Mouse (Mus musculus): ENCODE measurements around the gene Rab3il1. TPM values are rescaled to one million over a fixed set of nuclear protein-coding genes. Genes with fewer than 3 reads are reported as not detected.

Gene Rab3il1
- polyA plus RNA-seq, 1 experiment from 2014 or later, result 24.5 TPM

- Histone ChIP-seq H3K36me3 (replicated peaks) (peaks cover 24% of the 10 kb centered on the region), H3K4me1 (peaks cover 4% of the 10 kb centered on the region; the same call in 1 of the 2 replicates), H3K27ac (no peak overlapping the region), H3K4me3 (no peak overlapping the region), H3K9ac (no peak overlapping the region), H3K27me3 (replicated peaks) (no peaks in the 10 kb centered on the region), H3K4me2 (no peak overlapping the region), H3K9me3 (no peaks in the 10 kb centered on the region)
- WGBS, result 91% methylated on average over 8 of the region's 8 CpGs
- ATAC-seq (replicated peaks), result no peak
Measured at GRCm38 (mm10) chr19:10062292-10062691, 60.8 kb downstream of the Rab3il1 start.

- no peaks in the 10 kb centered on the region for H3K27me3 ChIP-seq (replicated peaks)
- no peak for ATAC-seq (replicated peaks)
- no peak overlapping the region for H3K4me2 ChIP-seq
- no peak overlapping the region for H3K9ac ChIP-seq
- WGBS, result 96% methylated on average over 5 of the region's 5 CpGs
- peaks cover 4% of the 10 kb centered on the region; the same call in 1 of the 2 replicates for H3K4me1 ChIP-seq
- H3K27ac ChIP-seq, result no peak overlapping the region
- no peaks in the 10 kb centered on the region for H3K9me3 ChIP-seq
- H3K36me3 ChIP-seq (replicated peaks), result peaks cover 25% of the 10 kb centered on the region
- H3K4me3 ChIP-seq, result no peak overlapping the region
Measured at GRCm38 (mm10) chr19:10062862-10063261, 61.4 kb downstream of the Rab3il1 start.

DNA sequence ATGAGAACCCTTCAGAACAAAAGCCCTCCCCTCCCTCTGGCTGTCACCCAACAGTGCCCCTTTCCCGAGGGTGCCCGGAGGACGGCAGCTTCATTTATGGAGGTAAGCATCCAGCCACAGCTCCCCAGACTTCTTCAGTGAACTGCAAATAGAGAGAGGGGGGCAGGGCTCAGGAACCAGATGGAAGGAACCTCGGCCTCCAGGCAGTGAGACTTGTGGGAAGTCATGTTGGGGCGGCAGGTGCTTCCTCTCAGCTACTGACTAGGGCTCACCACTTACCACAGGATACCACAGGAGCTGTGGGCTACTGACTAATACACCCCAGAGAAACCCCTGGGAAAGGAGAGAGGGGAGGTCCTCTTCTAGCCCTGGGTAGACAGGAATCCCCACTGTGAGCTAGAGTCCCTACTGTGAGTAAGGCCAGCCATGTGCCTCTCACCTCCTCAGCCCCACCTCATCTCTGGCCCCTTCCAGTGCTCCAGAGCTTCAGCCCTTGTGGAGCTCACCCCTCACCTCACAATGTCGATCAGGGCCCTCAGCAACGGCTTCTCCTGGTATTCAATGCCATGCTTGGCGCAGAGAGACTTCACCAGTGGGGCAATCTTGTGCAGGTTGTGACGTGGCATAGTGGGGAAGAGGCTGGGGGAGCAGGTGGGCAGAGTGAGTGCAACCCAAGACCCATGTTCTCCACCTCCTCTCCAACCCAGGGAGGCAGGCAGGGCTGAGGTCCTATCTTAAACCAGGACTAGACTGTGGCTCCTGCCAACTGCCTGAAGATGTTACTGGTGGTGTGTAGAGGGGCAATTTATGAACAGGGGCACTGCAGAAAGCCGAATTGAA lies 62.9 kb downstream of the Rab3il1 start:
- H3K36me3 ChIP-seq (replicated peaks), result peaks cover 30% of the 10 kb centered on the region

GRCm38 (mm10) chr19:10065465-10066188 lies 64.2 kb downstream of the Rab3il1 start:
- H3K27ac ChIP-seq, result no peak overlapping the region
- H3K4me2 ChIP-seq, result no peak overlapping the region
- no peak overlapping the region for H3K9ac ChIP-seq
- no peaks in the 10 kb centered on the region for H3K27me3 ChIP-seq (replicated peaks)
- ATAC-seq (replicated peaks), result no peak
- H3K4me3 ChIP-seq, result no peak overlapping the region
- peaks cover 41% of the 10 kb centered on the region for H3K36me3 ChIP-seq (replicated peaks)
- H3K9me3 ChIP-seq, result no peaks in the 10 kb centered on the region
- H3K4me1 ChIP-seq, result peaks cover 3% of the 10 kb centered on the region; the same call in 1 of the 2 replicates
- WGBS, result 94% methylated on average over 5 of the region's 5 CpGs

More for the DNA sequence above, 62.9 kb downstream of the Rab3il1 start:
- Histone ChIP-seq H3K9ac (no peak overlapping the region), H3K9me3 (no peaks in the 10 kb centered on the region), H3K27me3 (replicated peaks) (no peaks in the 10 kb centered on the region), H3K4me1 (peaks cover 4% of the 10 kb centered on the region; the same call in 1 of the 2 replicates), H3K4me2 (no peak overlapping the region), H3K4me3 (no peak overlapping the region), H3K27ac (no peak overlapping the region)
- WGBS, result 80% methylated on average over 10 of the region's 10 CpGs
- ATAC-seq (replicated peaks), result no peak

DNA sequence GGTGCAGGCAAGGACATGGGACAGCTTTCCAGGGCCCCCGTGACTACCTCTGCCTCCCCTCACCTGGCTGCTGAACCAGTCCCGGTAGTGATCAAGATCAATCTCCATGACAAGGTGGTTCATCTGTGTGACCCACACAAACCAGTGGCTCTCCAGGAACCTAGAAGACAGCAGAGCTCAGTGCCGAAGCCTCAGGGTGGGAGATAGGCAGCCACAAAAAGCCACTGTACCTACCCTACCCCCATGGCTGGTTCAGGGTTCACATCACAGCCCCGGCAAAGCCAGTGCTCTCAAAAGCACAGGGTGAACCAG lies 64.7 kb downstream of the Rab3il1 start:
- WGBS, result 94% methylated on average over 4 of the region's 4 CpGs
- no peaks in the 10 kb centered on the region for H3K4me1 ChIP-seq
- no peak overlapping the region for H3K27ac ChIP-seq
- peaks cover 41% of the 10 kb centered on the region for H3K36me3 ChIP-seq (replicated peaks)
- H3K4me2 ChIP-seq, result no peak overlapping the region
- no peak overlapping the region for H3K9ac ChIP-seq
- H3K27me3 ChIP-seq (replicated peaks), result no peaks in the 10 kb centered on the region
- no peaks in the 10 kb centered on the region for H3K9me3 ChIP-seq
- ATAC-seq (replicated peaks), result no peak
- H3K4me3 ChIP-seq, result no peak overlapping the region

- 94% methylated on average over 3 of the region's 3 CpGs for WGBS
- no peak overlapping the region for H3K4me3 ChIP-seq
- H3K9ac ChIP-seq, result no peak overlapping the region
- no peak overlapping the region for H3K27ac ChIP-seq
- peaks cover 41% of the 10 kb centered on the region for H3K36me3 ChIP-seq (replicated peaks)
- no peak overlapping the region for H3K4me2 ChIP-seq
- no peaks in the 10 kb centered on the region for H3K27me3 ChIP-seq (replicated peaks)
- H3K4me1 ChIP-seq, result no peaks in the 10 kb centered on the region
- ATAC-seq (replicated peaks), result no peak
- no peaks in the 10 kb centered on the region for H3K9me3 ChIP-seq
Measured at GRCm38 (mm10) chr19:10066502-10066901, 65.0 kb downstream of the Rab3il1 start.

DNA sequence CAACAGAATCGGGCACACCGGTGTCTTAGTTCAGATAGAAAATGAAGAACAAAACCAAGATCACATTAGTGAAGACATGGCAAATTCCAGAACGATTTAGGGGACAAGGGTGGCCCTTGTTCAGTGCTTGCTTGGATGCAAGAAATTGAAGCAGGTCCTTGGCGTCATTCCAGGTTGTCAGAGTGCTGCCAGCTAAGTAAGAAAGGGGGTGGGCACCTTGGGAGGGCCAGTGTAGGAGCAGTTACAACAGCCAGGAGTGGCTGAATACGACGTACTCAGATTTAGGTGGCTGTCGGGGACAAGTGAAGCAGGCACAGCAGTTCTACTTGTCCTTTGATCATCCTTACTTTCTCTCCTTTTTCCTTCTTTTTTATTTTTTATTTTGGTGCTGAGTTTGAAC lies 66.2 kb downstream of the Rab3il1 start:
- H3K4me3 ChIP-seq, result no peak overlapping the region
- 79% methylated on average over 7 of the region's 7 CpGs for WGBS
- no peaks in the 10 kb centered on the region for H3K4me1 ChIP-seq
- H3K9ac ChIP-seq, result no peak overlapping the region
- peaks cover 50% of the 10 kb centered on the region for H3K36me3 ChIP-seq (replicated peaks)
- ATAC-seq (replicated peaks), result no peak
- H3K9me3 ChIP-seq, result no peaks in the 10 kb centered on the region
- no peaks in the 10 kb centered on the region for H3K27me3 ChIP-seq (replicated peaks)
- no peak overlapping the region for H3K4me2 ChIP-seq
- no peak overlapping the region for H3K27ac ChIP-seq

GRCm38 (mm10) chr19:10070186-10070980 lies 68.9 kb downstream of the Rab3il1 start:
- Histone ChIP-seq H3K27ac (no peak overlapping the region), H3K27me3 (replicated peaks) (no peaks in the 10 kb centered on the region), H3K4me2 (no peak overlapping the region), H3K9me3 (no peaks in the 10 kb centered on the region), H3K4me3 (no peak overlapping the region), H3K4me1 (no peaks in the 10 kb centered on the region), H3K9ac (no peak overlapping the region), H3K36me3 (replicated peaks) (peaks cover 69% of the 10 kb centered on the region)
- WGBS, result 92% methylated on average over 8 of the region's 8 CpGs
- ATAC-seq (replicated peaks), result no peak

GRCm38 (mm10) chr19:10071166-10071565 lies 69.7 kb downstream of the Rab3il1 start:
- Histone ChIP-seq H3K36me3 (replicated peaks) (peaks cover 70% of the 10 kb centered on the region), H3K9me3 (no peaks in the 10 kb centered on the region), H3K27ac (peak overlapping the region; percentile 8; the same call in 1 of the 2 replicates), H3K4me1 (no peaks in the 10 kb centered on the region), H3K9ac (no peak overlapping the region), H3K4me3 (no peak overlapping the region), H3K4me2 (no peak overlapping the region), H3K27me3 (replicated peaks) (no peaks in the 10 kb centered on the region)
- 0 out of 2 replicates have a peak, but pooled peaks have one; percentile 31 for ATAC-seq (replicated peaks)
- 72% methylated on average over 5 of the region's 5 CpGs for WGBS

DNA sequence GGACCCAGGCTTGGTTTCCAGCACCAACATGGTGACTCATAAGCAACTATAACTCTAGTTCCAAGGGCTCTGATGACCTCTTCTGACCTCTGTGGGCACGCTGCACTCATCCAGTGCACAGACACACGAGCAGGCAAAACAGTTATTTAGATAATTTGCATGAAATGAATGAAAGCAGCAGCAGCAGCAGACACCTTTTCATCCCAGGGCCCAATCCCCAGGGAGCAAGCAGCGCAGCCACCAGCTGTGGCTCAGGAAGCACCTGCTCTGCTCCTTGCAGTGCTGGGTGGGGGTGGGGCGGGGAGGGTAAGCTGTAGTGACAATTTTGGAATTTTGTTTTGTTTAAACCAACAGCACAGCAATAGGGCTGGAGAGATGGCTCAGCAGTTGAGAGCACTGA lies 70.4 kb downstream of the Rab3il1 start:
- Histone ChIP-seq H3K9ac (no peak overlapping the region), H3K36me3 (replicated peaks) (peaks cover 71% of the 10 kb centered on the region), H3K4me1 (no peaks in the 10 kb centered on the region), H3K27ac (peak overlapping the region; percentile 8), H3K27me3 (replicated peaks) (no peaks in the 10 kb centered on the region), H3K4me3 (no peak overlapping the region), H3K9me3 (no peaks in the 10 kb centered on the region), H3K4me2 (no peak overlapping the region)
- ATAC-seq (replicated peaks), result no peak
- 52% methylated on average over 4 of the region's 4 CpGs for WGBS

DNA sequence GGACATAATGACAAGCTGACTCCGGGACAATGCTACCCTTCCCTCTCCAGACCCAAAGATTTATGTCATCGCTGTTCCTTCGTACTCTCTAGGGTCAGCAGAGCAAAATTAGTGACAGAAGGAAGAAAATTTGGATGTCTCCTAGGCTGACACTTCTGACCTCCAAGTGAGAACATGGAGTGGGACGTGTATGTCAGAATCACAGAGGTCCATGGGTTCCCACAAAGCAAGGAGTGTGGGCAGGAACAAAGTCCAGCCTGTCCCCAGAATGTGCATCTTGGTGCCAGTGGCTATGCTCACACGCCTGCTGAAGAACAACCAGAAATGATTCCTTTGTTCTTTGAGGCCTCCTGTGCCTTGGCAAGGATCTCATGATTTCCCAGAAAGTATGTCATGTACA lies 71.7 kb downstream of the Rab3il1 start:
- Histone ChIP-seq H3K4me1 (no peaks in the 10 kb centered on the region), H3K27me3 (replicated peaks) (no peaks in the 10 kb centered on the region), H3K27ac (no peak overlapping the region), H3K4me2 (no peak overlapping the region), H3K4me3 (no peak overlapping the region), H3K9me3 (no peaks in the 10 kb centered on the region), H3K36me3 (replicated peaks) (peaks cover 78% of the 10 kb centered on the region), H3K9ac (no peak overlapping the region)
- no peak for ATAC-seq (replicated peaks)
- 94% methylated on average over 5 of the region's 5 CpGs for WGBS

- Histone ChIP-seq H3K4me2 (no peak overlapping the region), H3K4me3 (no peak overlapping the region), H3K27ac (no peak overlapping the region), H3K36me3 (replicated peaks) (peaks cover 75% of the 10 kb centered on the region), H3K27me3 (replicated peaks) (no peaks in the 10 kb centered on the region), H3K9ac (no peak overlapping the region), H3K4me1 (no peaks in the 10 kb centered on the region), H3K9me3 (no peaks in the 10 kb centered on the region)
- 84% methylated on average over 6 of the region's 6 CpGs for WGBS
- no peak for ATAC-seq (replicated peaks)
Measured at GRCm38 (mm10) chr19:10078392-10078791, 76.9 kb downstream of the Rab3il1 start.

Measured in midbrain, embryonic 15.5 days (tissue).